Mouse (Mus musculus) adrenal gland, postnatal 4 days (tissue): ENCODE measurements around the gene Sptssb. TPM values are rescaled to one million over a fixed set of nuclear protein-coding genes. Genes with fewer than 3 reads are reported as not detected.

Experiments used
- DNase-seq, 2 experiments: peaks; one replicate each; pipeline ENCODE4 v3.0.0; 2021 to 2022; ENCODE audit warnings: low spot score in 2 of 2, mixed read lengths in 2 of 2
- total RNA-seq, 2 experiments: library from RNA; stranded (reverse); gene quantifications; 2 replicates each; pipeline ENCODE4 v1.2.3; 2021

Sptssb gene
- total RNA-seq, 2 experiments from 2014 or later, result not detected

- no peak for DNase-seq
Observed at GRCm38 (mm10) chr3:69839485-69839884, 20.3 kb downstream of the Sptssb start.

- DNase-seq, result no peak
Observed at GRCm38 (mm10) chr3:69829532-69829931, 30.2 kb downstream of the Sptssb start.

GRCm38 (mm10) chr3:69824536-69824935 lies 35.2 kb downstream of the Sptssb start:
- no peak for DNase-seq

- no peak for DNase-seq
Observed at GRCm38 (mm10) chr3:69820614-69821013, 39.1 kb downstream of the Sptssb start.

GRCm38 (mm10) chr3:69819851-69820200 lies 39.9 kb downstream of the Sptssb start:
- no peak for DNase-seq

- DNase-seq, result no peak
Observed at GRCm38 (mm10) chr3:69819146-69819850, 40.4 kb downstream of the Sptssb start.

- no peak for DNase-seq
Observed at GRCm38 (mm10) chr3:69818466-69818865, 41.3 kb downstream of the Sptssb start.

GRCm38 (mm10) chr3:69816547-69816946 lies 43.2 kb downstream of the Sptssb start:
- DNase-seq, result no peak

GRCm38 (mm10) chr3:69813005-69813695 lies 46.6 kb downstream of the Sptssb start:
- DNase-seq, result no peak

- no peak for DNase-seq
Observed at GRCm38 (mm10) chr3:69812442-69812841, 47.3 kb downstream of the Sptssb start.

- no peak for DNase-seq
Observed at GRCm38 (mm10) chr3:69808479-69808878, 51.3 kb downstream of the Sptssb start.

- no peak for DNase-seq
Observed at GRCm38 (mm10) chr3:69803137-69803536, 56.6 kb downstream of the Sptssb start.

GRCm38 (mm10) chr3:69800829-69801384 lies 58.8 kb downstream of the Sptssb start:
- DNase-seq, result no peak

- no peak for DNase-seq
Observed at GRCm38 (mm10) chr3:69799096-69799495, 60.6 kb downstream of the Sptssb start.

GRCm38 (mm10) chr3:69797969-69798368 lies 61.8 kb downstream of the Sptssb start:
- no peak for DNase-seq

GRCm38 (mm10) chr3:69797533-69797932 lies 62.2 kb downstream of the Sptssb start:
- no peak for DNase-seq

GRCm38 (mm10) chr3:69792823-69793417 lies 66.8 kb downstream of the Sptssb start:
- DNase-seq, result no peak

- DNase-seq, result no peak
Observed at GRCm38 (mm10) chr3:69779246-69779796, 80.4 kb downstream of the Sptssb start.

GRCm38 (mm10) chr3:69773356-69773755 lies 86.4 kb downstream of the Sptssb start:
- DNase-seq, result no peak
